Mouse (Mus musculus): Measurements from ENCODE around the gene Tex44.

GRCm38 (mm10) chr1:86391425-86391824 lies 34.7 kb upstream of the Tex44 start:
- TF ChIP-seq POLR2A (IDR thresholded peaks at IDR 0.05; ENCODE audit: borderline replicate concordance, extremely low read depth, insufficient read depth, insufficient read length, poor library complexity, severe bottlenecking) (no peak), CTCF (IDR thresholded peaks at IDR 0.05; ENCODE audit: borderline replicate concordance, extremely low read depth, insufficient read depth, insufficient read length) (no peak)
